Mouse (Mus musculus) kidney, adult 2 months (tissue): ENCODE measurements around the gene Acox2.

ENCODE experiments used
- CTCF ChIP-seq: fragments of 200-500 bp; conservative IDR thresholded peaks from 2 replicates; pipeline ENCODE4 v1.5.1; 2011; ENCODE audit warnings: low read depth, mild to moderate bottlenecking, control low read depth, low read length, moderate library complexity, mixed read lengths; ENCODE audit not compliant: insufficient read depth, insufficient read length
- POLR2A ChIP-seq: fragments of 200-500 bp; IDR thresholded peaks from one replicate; pipeline ENCODE4 v1.6.1; 2011; ENCODE audit warnings: low read depth, low read length, control low read depth

- TF ChIP-seq CTCF (no peak), POLR2A (no peak)
These were observed 401 bp downstream of the Acox2 start for GRCm38 (mm10) chr14:8258752-8259151.
